Mouse (Mus musculus) T-helper 17 cell (primary cell): ENCODE measurements around the gene Rnf4.

Experiments used
- in situ Hi-C, 2 experiments: fragments of 300-600 bp; cut with MboI, MseI; formaldehyde crosslinking; loops; 1 replicate in 1 of 2; 2 replicates in 1 of 2; pipeline ENCODE4 v1.15.1; 2025; ENCODE audit warnings: high pct_unique_total_duplicates in 2 of 2

The Rnf4 gene

DNA sequence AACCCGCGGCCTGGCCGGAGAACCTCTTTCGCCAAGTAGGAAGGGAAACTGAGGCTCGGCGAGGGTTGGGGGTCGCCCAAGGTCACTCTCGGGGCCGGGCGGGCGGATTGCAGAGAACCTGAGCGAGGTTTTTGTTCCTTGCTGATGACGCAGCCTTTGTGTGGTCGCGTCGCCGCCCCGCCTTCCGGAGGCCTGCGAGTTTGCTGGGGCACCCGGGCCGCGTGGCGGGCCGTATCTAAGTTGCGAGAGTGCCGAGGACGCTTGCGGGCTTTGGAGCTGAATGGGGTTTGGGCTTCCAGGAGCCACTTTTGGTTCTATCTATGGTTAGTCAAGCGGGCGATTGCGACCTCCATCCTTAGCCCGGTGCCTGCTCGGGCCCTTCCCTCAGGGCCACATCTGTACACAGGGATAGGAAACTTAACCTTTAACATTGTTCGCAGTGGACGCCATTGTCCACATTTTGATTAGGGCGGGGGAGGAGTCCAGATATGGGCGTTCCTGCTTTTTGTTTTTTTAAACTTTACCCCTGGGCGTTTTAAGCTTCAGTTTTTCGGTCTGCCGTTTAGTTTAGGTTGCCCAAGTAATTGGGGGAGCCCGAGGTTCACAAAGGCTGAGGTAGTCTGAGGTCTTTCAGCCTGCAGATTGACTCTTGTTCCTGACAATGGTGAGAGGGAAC, 824 bp downstream of the Rnf4 start:
- in situ Hi-C loops: no loop called here

- in situ Hi-C loops: no loop called here
Measured at GRCm38 (mm10) chr5:34340246-34340645, 4.2 kb downstream of the Rnf4 start.

DNA sequence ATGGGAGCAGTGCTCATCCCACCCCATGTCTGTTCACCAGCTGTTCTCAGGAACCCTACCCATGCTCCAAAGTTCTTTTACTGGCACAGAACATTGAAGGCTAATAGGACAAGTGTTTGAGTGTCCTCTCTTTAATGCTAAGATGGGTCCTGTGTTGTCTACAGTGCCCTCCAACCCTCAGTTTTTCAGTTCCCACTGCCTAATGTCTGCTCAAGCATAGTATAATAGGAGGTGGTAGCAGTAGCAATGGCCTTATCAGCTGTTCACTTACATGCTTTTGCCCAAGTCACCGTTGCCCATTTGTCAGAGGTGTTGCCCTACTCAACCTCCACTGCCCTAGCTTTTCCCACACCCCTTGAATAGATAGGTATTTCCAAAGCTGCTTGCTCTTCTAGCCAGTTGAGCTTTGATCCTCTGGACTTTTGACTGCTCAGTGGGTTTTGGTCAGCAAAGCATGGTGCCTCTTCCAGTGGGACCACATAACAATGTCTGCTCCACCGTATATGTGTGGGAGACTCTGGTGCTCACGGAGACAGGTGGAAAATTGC, 16.1 kb downstream of the Rnf4 start:
- in situ Hi-C loops: loop anchor here in 1 of 2 experiments (5.0 kb wide), 1 partner anchor 295 kb away; no protein-coding TSS in a partner anchor

DNA sequence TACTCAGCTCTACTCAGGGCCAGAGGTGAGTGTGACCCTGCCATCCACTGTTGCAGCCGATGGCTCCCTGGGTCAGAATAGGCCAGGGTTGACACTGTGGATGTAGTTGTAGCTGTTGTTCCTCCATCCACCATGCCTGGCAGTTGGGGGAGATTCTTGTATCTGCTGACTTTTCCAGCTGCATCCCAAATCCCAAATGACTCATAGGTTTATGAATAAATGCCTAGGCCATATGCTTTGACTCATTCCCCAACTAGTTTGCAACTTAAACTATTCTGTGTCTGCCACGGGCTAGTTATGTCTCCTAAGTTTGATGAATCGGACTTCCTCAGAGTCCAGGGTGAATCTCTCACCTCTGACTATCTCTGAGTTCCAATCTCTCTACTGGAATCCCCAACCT, 24.2 kb downstream of the Rnf4 start:
- in situ Hi-C loops: no loop called here

- in situ Hi-C loops: no loop called here
Measured at GRCm38 (mm10) chr5:34363115-34363514, 27.0 kb downstream of the Rnf4 start.

DNA sequence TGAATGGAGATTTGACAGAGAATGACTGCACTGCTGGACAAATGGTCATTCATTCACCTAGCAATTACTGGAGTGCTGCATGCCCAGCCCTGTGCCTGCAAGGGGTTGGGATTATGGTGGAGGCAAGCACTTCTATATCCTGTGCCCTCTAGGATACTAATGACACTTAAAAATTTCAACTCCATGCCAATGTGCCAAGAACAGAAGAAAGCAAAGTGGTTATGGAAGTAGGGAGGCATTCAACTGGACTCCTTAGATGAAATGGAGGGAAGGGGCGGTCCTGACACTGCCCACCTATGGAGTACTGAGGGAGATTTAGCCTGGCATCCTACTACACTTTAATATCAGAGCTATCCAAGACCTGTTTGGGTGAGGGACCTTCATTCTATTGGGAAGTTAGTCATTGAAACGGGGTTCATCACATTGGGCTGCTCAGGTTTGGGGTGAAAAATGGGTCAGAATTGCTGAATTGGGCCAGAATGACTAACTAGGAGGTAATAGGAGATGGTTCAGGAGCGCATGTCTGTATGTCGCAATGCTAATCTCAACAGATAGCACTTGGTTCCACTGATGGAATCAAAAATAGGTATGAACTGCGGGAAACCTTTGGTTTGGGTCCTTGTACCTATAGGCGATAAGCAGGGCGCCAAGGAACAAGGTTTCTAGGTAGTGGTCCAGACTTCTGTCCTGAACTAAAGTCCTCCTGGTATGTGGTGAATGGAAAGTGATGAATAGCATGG, 32.6 kb downstream of the Rnf4 start:
- in situ Hi-C loops: no loop called here

GRCm38 (mm10) chr5:34369341-34370021, 33.4 kb downstream of the Rnf4 start, which contains the start of gene Fam193a:
TSS of gene Fam193a (plus strand) at chr5:34369933.
- in situ Hi-C loops: no loop called here

- in situ Hi-C loops: no loop called here
Measured at GRCm38 (mm10) chr5:34370022-34370823, 34.1 kb downstream of the Rnf4 start.

DNA sequence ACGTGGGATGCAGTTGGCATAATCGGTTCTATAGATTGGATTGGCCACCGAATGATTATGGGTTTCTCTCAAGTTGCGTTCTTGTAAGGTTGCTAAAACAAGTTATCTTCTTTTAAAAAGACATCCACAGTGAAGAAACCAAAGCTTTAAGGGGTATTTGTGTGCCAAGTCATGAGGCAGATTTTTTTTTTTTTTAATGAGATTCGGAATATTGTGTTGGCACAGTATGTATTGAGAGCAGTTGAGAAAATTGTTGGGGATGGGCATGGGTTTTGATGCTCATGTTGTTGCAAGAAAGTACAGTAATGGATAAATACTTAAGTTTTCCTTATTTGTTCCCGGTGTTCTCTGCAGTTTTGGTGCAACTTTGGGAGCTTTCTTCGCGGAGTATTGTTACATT, 34.8 kb downstream of the Rnf4 start:
- in situ Hi-C loops: no loop called here

- in situ Hi-C loops: no loop called here
Measured at GRCm38 (mm10) chr5:34372141-34372540, 36.1 kb downstream of the Rnf4 start.

GRCm38 (mm10) chr5:34372541-34372940, 36.5 kb downstream of the Rnf4 start:
- in situ Hi-C loops: no loop called here

DNA sequence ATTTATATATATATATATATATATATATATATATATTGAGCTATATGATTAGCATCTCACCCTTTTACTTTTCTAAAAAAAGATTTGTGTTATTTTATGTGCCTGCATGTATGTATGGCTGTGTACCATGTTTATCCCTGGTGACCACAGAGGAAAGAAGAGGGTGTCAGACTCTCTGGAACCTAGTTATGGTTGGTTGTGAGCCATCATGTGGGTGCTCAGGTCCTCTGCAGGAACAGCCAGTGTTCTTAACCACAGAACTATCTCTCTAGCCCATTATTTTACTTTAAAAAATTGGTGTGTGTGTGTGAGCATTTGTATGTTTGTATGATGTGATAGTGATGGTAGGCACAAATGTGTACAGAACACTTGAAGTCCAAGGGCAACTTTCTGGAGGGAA, 42.7 kb downstream of the Rnf4 start:
- in situ Hi-C loops: no loop called here

GRCm38 (mm10) chr5:34381700-34382099, 45.6 kb downstream of the Rnf4 start:
- in situ Hi-C loops: no loop called here

GRCm38 (mm10) chr5:34385616-34386015, 49.5 kb downstream of the Rnf4 start:
- in situ Hi-C loops: no loop called here

DNA sequence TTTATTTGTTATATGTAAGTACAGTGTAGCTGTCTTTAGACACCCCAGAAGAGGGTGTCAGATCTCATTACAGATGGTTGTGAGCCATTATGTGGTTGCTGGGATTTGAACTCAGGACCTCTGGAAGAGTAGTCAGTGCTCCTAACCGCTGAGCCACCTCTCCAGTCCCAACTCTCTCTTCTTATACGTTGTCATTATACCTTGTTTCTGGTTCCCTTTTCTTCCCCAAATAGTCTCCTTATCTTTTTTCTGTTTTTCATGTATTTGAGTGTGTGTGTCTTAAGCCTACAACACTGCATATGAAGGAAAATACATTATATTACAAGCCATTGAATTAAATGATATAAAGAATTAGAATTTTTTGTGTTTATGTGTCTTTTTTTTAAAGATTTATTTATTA, 50.7 kb downstream of the Rnf4 start:
- in situ Hi-C loops: no loop called here

- in situ Hi-C loops: no loop called here
Measured at GRCm38 (mm10) chr5:34393251-34393650, 57.2 kb downstream of the Rnf4 start.

- in situ Hi-C loops: no loop called here
Measured at GRCm38 (mm10) chr5:34395347-34395746, 59.3 kb downstream of the Rnf4 start.

GRCm38 (mm10) chr5:34395850-34396540, 59.9 kb downstream of the Rnf4 start:
- in situ Hi-C loops: no loop called here

DNA sequence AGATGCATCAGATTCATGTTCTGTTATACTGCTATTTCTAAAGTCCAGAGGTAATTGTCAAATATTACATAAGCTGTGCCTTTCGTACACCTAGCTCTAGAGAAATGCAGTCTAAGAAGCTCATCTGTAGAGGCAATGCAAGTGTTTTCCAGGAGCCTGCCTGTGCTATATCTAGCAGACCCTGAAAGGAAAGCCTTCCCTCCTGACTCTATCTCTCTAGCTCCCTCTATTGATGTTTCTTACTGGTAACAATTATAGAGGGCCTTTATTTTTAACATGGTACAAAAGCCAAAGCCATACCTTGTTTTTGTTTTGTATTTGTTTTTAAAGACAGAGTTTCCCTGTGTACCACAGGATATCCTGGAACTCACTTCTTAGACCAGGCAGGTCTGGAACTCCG, 61.8 kb downstream of the Rnf4 start:
- in situ Hi-C loops: no loop called here

- in situ Hi-C loops: no loop called here
Measured at GRCm38 (mm10) chr5:34398326-34398725, 62.2 kb downstream of the Rnf4 start.
